Mouse (Mus musculus) adrenal gland, adult 18-20 months (tissue): Measurements from ENCODE around the gene Fam216a. TPM values are rescaled to one million over a fixed set of nuclear protein-coding genes. Genes with fewer than 3 reads are reported as not detected.

Experiments used
- DNase-seq, 2 experiments: peaks; one replicate each; pipeline ENCODE4 v3.0.0; 2021 to 2022; ENCODE audit warnings: low spot score in 2 of 2
- total RNA-seq, 2 experiments: library from RNA; stranded (reverse); gene quantifications; 1 replicate in 1 of 2; 2 replicates in 1 of 2; pipeline ENCODE4 v1.2.3; 2021

Gene Fam216a
- total RNA-seq, 2 experiments from 2014 or later, result 22.5 to 31.1 TPM

GRCm38 (mm10) chr5:122391178-122391785 lies 19.1 kb upstream of the Fam216a start:
- DNase-seq, result no peak

DNA sequence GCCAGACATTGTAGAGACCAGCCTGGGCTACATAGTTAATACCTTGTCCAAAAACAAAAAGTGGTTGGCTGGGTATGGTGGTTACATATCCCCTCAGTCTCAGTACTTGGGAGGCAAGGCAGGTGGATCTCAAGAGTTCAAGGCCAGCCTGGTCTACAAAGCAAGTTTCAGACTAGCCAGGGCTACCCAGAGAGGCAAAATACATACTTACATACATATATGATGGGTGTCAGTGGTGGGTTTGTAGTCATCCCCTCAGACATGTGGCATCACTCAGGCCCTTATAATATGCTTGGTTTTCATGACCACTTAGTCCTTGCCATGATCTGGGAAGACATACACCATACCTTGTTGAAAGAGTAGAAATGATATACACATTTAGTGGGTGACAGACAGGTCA lies 18.5 kb upstream of the Fam216a start:
- no peak for DNase-seq

DNA sequence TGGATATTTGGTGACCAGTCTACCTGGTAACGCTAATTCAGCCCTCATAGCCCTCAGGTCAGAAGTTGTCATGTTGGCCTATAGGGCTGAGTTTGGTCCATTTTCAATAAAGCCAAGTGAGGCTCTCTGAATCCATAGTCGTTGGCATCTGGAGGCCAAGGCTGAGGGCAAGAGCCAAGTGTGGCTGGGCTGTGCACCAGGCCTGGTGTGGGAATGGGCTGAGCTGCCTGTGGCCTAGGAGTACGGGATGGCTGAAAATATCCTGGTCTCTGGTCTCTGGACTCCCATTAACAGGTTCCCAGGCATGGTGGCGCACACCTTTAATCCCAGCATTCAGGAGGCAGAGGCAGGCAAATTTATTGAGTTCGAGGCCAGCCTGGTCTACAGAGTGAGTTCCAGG lies 17.8 kb upstream of the Fam216a start:
- DNase-seq, result no peak

DNA sequence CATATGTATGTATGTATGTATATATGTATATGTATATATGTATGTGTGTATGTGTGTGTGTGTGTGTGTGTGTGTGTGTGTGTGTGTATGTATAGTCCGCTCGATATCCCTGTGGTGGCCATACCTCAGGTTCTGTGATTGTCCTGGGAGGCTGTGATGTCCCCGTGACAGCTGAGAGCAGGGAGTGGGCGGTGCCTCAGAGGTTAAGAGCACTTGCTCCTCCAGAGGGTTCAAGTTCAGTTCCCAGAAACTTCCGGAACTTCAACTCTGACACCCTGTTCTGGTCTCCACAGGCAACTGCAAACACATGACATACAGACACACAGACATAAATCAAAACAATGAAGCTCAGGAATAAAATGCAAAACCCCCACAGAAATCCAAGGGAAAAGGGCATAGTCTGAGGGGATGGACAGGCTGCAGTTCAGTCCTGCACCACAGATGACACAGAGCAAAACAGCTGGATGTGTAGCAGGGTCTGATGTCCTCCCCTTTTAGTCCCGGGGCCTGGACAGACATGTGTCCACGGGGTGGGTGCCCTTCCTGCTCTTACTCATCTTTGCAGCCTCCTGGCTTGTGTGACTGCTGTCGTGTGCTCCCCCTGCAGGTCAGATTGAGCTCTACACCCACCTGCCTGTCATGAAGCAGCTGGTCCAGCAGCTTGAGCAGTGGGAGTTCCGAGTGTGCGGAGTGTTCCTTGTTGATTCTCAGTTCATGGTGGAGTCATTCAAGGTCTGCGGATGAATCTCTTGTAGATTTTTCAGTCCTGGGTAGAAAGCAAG lies 7.4 kb upstream of the Fam216a start:
- DNase-seq, result peak; percentile 62 to 68

GRCm38 (mm10) chr5:122378171-122378570 lies 6.0 kb upstream of the Fam216a start:
- DNase-seq, result no peak

GRCm38 (mm10) chr5:122377101-122377833 lies 5.1 kb upstream of the Fam216a start:
- DNase-seq, result no peak

GRCm38 (mm10) chr5:122372878-122373277 lies 714 bp upstream of the Fam216a start:
- no peak for DNase-seq

- DNase-seq, result peak; percentile 32 to 49
Measured at GRCm38 (mm10) chr5:122371591-122372191, 473 bp downstream of the Fam216a start, which contains the start of gene Gpn3. Gene Gpn3, plus strand, starts transcription at chr5:122371876.

DNA sequence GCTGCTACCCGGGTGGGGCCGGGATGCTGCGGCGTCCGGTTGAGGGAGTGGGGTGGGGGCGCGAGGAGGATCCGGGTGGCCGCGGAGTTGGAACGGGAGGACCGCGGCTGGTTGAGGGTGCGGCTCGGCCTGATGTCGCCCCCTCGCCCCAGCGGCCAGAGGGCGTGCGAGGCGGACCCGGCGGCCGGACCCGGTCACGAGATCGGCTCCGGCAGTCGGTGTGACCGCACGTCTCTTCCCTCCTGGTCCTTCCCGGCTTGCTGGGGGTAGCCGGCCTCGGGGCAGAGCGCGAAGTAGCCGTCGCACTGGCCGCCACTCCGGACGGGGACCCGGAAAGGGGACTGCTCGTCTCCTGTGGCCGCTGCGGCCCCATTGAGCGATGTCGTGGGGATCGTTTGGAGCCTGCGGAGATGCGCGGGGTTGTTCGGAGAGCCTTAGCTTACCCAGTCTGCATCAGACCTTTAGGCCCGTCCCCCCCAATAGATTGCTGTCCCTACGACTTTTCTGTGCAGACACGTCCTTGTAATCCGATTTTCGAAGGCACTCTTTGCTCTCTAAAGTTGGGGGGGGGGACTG lies 17.6 kb downstream of the Fam216a start:
- no peak for DNase-seq

- peak; percentile 98 for DNase-seq
Measured at GRCm38 (mm10) chr5:122353807-122354491, 18.2 kb downstream of the Fam216a start, which contains the start of the genes Rad9b and Vps29. Gene Rad9b, minus strand, starts transcription at chr5:122354233. Gene Vps29, plus strand, starts transcription at chr5:122354369.

DNA sequence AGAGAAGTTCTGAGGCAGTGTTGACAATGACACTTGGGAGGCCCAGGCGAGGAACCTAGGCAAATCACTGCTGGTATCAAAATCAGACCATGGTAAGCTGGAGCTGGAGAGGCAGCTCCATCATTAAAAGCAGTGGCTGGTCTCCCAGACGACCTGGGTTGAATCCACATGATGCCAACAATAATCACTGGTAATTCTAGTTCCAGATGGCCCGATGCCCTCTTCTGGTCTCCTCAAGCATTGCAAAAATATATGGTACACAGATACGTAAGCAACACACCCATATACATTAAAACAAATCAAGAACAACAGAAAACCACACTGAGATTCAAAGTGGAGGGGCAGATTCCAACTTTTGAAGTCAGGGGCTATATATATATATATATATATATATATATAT lies 26.4 kb downstream of the Fam216a start:
- DNase-seq, result no peak

- DNase-seq, result peak; percentile 78 to 85
Measured at GRCm38 (mm10) chr5:122344260-122344659, 27.9 kb downstream of the Fam216a start.

DNA sequence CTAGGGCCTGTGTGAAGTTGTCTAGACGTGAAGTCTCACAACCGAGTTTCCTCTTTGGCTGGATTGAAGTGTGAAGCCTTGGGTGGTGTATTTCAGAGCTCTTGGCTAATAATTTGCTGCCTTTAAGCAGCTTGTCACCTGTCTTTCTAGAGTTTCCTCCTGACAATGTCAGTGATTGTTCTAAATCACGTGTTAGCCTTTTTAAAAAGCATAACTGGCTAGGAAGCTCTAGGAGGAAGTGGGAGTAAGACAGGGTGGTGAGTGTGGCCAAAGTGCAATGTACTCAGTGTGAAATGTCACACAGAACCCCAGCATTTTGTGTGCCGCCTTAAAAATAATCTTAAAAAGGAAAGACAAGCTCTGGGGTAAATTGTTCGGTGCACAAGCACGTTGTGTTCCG lies 28.4 kb downstream of the Fam216a start:
- DNase-seq, result no peak

DNA sequence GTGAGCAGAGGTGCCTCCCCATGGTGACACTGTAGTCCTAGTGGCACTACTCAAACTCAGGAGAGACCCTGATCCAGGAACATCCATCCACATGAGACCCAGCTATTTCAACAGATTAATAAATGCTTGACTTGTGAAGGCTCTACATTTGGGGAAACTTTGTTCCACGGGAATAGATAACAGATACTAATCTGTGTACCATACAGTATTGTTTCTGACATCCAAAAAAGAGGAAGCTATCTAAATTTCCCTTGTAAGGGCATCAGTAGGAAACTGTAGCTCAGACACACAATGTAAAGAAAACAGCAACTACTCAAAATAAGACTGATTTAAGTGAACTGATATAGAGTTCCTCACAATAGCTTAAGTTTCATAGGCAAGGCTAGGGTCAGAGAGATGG lies 29.3 kb downstream of the Fam216a start:
- no peak for DNase-seq

DNA sequence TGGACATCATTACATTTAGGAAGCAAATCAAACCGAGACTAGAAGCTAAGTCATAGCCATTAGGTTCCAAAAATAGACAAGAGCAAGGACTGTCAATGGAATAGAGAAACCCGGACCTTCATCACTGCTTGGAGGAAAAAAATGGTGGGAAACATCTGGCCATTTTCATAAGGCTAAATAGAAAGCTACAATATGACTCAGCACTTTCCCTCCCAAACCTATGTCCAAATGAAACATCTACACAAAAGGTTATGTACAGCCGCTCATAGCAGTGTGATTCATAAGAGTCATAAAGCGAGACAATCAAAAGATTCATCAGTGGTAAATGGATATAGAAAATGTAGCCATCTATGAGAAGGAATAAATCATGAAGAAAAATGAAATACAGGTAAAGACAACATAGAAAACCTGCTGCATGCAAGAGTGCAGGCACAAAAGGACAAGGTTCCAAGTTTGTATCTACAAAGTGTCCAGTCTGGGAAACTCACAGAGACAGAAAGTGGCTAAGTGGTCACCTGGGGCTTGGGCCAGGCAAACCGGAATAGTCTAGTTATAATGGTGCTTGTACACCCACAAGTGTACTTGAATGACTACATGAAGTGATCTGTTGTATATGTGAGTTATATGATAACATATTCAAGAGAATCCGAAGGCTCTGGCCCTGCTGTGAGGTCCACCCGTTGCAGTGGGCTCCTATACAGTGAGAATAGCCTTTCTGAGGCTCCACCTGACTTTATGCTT lies 35.4 kb downstream of the Fam216a start:
- DNase-seq, result no peak

- no peak for DNase-seq
Measured at GRCm38 (mm10) chr5:122334682-122335081, 37.5 kb downstream of the Fam216a start.

GRCm38 (mm10) chr5:122330269-122330668 lies 41.9 kb downstream of the Fam216a start:
- DNase-seq, result no peak

DNA sequence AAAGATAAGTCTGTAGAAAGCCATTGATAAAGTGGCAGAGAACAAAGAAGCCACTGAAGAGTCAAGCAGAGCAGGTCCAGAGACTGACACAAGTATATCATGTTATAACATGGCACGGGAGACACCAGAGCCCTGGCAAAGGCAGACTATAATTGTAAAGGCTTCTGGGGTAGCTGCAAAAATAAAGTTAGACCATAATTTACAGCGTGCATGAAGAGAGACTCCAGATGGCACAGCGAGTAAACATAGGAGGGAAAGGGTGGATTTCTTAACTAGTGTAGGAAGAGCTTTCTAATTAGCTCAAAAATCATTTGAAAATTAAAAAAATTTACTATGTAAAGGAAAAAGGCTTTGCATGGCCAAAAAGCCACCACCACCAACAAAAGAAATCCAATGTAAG lies 44.9 kb downstream of the Fam216a start:
- DNase-seq, result no peak

DNA sequence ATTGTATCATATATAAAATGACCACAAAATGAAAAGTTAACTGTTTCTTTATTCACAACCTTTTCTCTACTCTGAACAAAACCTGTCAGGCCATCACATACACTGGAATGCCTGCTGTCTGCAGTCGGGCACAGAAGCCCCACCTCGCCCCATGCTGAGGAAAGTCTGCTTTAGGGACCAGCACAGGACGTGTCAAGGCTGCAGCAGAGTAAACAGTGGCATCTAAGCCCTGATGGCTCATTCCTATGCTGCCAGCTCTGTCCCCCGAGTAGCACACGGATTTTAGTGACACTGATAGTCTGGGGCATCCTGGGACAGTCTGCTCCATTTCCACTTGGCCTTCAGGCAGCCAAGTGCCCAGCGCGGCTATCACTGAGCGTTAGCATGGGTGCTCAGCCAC lies 46.7 kb downstream of the Fam216a start:
- no peak for DNase-seq
